Mouse (Mus musculus) kidney, postnatal 0 days (tissue): ENCODE data around the gene Ropn1l. TPM values are rescaled to one million over a fixed set of nuclear protein-coding genes. Genes with fewer than 3 reads are reported as not detected.

Experiments
- ATAC-seq: fragments of 200-750 bp; cut with Nextera tagmentation; replicated peaks from 2 replicates; pipeline ENCODE4 v1.8.0; 2017; ENCODE audit warnings: low read depth, moderate number of reproducible peaks, moderate TSS enrichment, moderate library complexity; ENCODE audit not compliant: low FRiP score
- DNase-seq: peaks from one replicate; pipeline ENCODE4 v3.0.0-alpha.2; 2016; ENCODE audit warnings: low spot score
- H3K27ac ChIP-seq: fragments of 300-500 bp; sonication (generic); 2 replicates; pipeline ENCODE4 v1.5.1; 2014; ENCODE audit warnings: mild to moderate bottlenecking
- H3K27me3 ChIP-seq: fragments of 300-500 bp; sonication (generic); 2 replicates; pipeline ENCODE4 v1.6.1; 2014; ENCODE audit warnings: low read length, mixed read lengths; ENCODE audit not compliant: insufficient read depth
- H3K36me3 ChIP-seq: fragments of 300-500 bp; sonication (generic); 2 replicates; pipeline ENCODE4 v1.6.1; 2014; ENCODE audit warnings: low read length, mixed read lengths; ENCODE audit not compliant: insufficient read depth
- H3K4me1 ChIP-seq: fragments of 300-500 bp; sonication (generic); replicated peaks from 2 replicates; pipeline ENCODE4 v1.6.1; 2014; ENCODE audit warnings: antibody characterized with exemption, low read length, mixed read lengths; ENCODE audit not compliant: insufficient read depth
- H3K4me2 ChIP-seq: fragments of 300-500 bp; sonication (generic); 2 replicates; pipeline ENCODE4 v1.6.1; 2014; ENCODE audit warnings: mild to moderate bottlenecking, low read length, moderate library complexity, mixed read lengths
- H3K4me3 ChIP-seq: fragments of 300-500 bp; sonication (generic); replicated peaks from 2 replicates; pipeline ENCODE4 v1.5.1; 2014; ENCODE audit warnings: low read depth, low read length
- H3K9ac ChIP-seq: fragments of 300-500 bp; sonication (generic); 2 replicates; pipeline ENCODE4 v1.6.1; 2014; ENCODE audit warnings: low read depth, low read length
- H3K9me3 ChIP-seq: fragments of 300-500 bp; sonication (generic); replicated peaks from 2 replicates; pipeline ENCODE4 v1.6.1; 2016; ENCODE audit warnings: low read length, inconsistent platforms, mixed read lengths
- CTCF ChIP-seq: IDR thresholded peaks from 2 replicates; pipeline ENCODE4 v1.5.1; 2016; ENCODE audit warnings: antibody characterized with exemption, low read depth, mild to moderate bottlenecking, moderate library complexity
- WGBS: fragments of 180-500 bp; shearing (Covaris S2); extraction: QIAGEN DNeasy Blood & Tissue Kit; methylation state at CpG from one replicate; pipeline ENCODE4 v1.1.7; 2014; 5-methylcytosine and 5-hydroxymethylcytosine counted together
- polyA plus RNA-seq: library from polyadenylated mRNA; unstranded; fragments of >200 nt; fragmentation: Nextera tagmentation; extraction: Ambion mirVana; gene quantifications from 2 replicates; pipeline ENCODE4 v1.2.1, GENCODE M21; 2015

Gene Ropn1l
- polyA plus RNA-seq, 1 experiment from 2014 or later: 5.8 TPM

- DNase-seq (no peak), ATAC-seq (peak; percentile 36; the same call in 1 of the 2 replicates)
- no peaks in the 10 kb centered on the region for H3K27me3 ChIP-seq
- no peak overlapping the region for H3K4me3 ChIP-seq
- H3K4me1 ChIP-seq: no peaks in the 10 kb centered on the region
- no peaks in the 10 kb centered on the region for H3K9me3 ChIP-seq
- H3K4me2 ChIP-seq: no peak overlapping the region
- H3K27ac ChIP-seq: peak overlapping the region; percentile 72
- no peaks in the 10 kb centered on the region for H3K36me3 ChIP-seq
- no peak for TF ChIP-seq CTCF
- WGBS: 77% methylated on average over 5 of the region's 5 CpGs
- H3K9ac ChIP-seq: no peak overlapping the region
Observed at GRCm38 (mm10) chr15:31406881-31407280, 46.7 kb downstream of the Ropn1l start.

- H3K4me2 ChIP-seq: no peak overlapping the region
- H3K9ac ChIP-seq: no peak overlapping the region
- H3K27ac ChIP-seq: no peak overlapping the region
- H3K36me3 ChIP-seq: no peaks in the 10 kb centered on the region
- no peaks in the 10 kb centered on the region for H3K4me1 ChIP-seq
- ATAC-seq (no peak), DNase-seq (no peak)
- H3K27me3 ChIP-seq: no peaks in the 10 kb centered on the region
- 88% methylated on average over 8 of the region's 8 CpGs for WGBS
- no peak for TF ChIP-seq CTCF
- H3K9me3 ChIP-seq: no peaks in the 10 kb centered on the region
- no peak overlapping the region for H3K4me3 ChIP-seq
Observed at GRCm38 (mm10) chr15:31404346-31404745, 49.2 kb downstream of the Ropn1l start.

- TF ChIP-seq CTCF: no peak
Observed at GRCm38 (mm10) chr15:31402200-31402892, 51.2 kb downstream of the Ropn1l start.

GRCm38 (mm10) chr15:31400974-31401373 is 52.6 kb downstream of the Ropn1l start:
- Histone ChIP-seq H3K4me3 (no peak overlapping the region), H3K36me3 (no peaks in the 10 kb centered on the region), H3K9me3 (no peaks in the 10 kb centered on the region), H3K4me1 (no peaks in the 10 kb centered on the region), H3K27ac (no peak overlapping the region), H3K9ac (no peak overlapping the region), H3K27me3 (no peaks in the 10 kb centered on the region), H3K4me2 (no peak overlapping the region)
- ATAC-seq (no peak), DNase-seq (no peak)
- TF ChIP-seq CTCF: no peak
- WGBS: 40% methylated on average over 3 of the region's 3 CpGs

More at GRCm38 (mm10) chr15:31402200-31402892, 51.2 kb downstream of the Ropn1l start:
- H3K27me3 ChIP-seq: no peaks in the 10 kb centered on the region
- H3K4me1 ChIP-seq: no peaks in the 10 kb centered on the region
- no peak overlapping the region for H3K4me2 ChIP-seq
- H3K9me3 ChIP-seq: no peaks in the 10 kb centered on the region
- DNase-seq: no peak
- 76% methylated on average over 12 of the region's 12 CpGs for WGBS
- no peak overlapping the region for H3K27ac ChIP-seq
- H3K9ac ChIP-seq: no peak overlapping the region
- ATAC-seq: no peak
- no peaks in the 10 kb centered on the region for H3K36me3 ChIP-seq
- no peak overlapping the region for H3K4me3 ChIP-seq

GRCm38 (mm10) chr15:31398769-31399168 is 54.8 kb downstream of the Ropn1l start:
- no peak overlapping the region for H3K9ac ChIP-seq
- no peak overlapping the region for H3K4me2 ChIP-seq
- ATAC-seq (no peak), DNase-seq (no peak)
- 91% methylated on average over 13 of the region's 13 CpGs for WGBS
- no peak overlapping the region for H3K27ac ChIP-seq
- H3K36me3 ChIP-seq: no peaks in the 10 kb centered on the region
- H3K4me3 ChIP-seq: no peak overlapping the region
- H3K27me3 ChIP-seq: no peaks in the 10 kb centered on the region
- no peaks in the 10 kb centered on the region for H3K4me1 ChIP-seq
- no peaks in the 10 kb centered on the region for H3K9me3 ChIP-seq
- TF ChIP-seq CTCF: no peak

- peak; percentile 44 for TF ChIP-seq CTCF
- DNase-seq (no peak), ATAC-seq (no peak)
- Histone ChIP-seq H3K27me3 (no peaks in the 10 kb centered on the region), H3K9ac (no peak overlapping the region), H3K27ac (no peak overlapping the region), H3K4me2 (no peak overlapping the region), H3K4me3 (no peak overlapping the region), H3K9me3 (no peaks in the 10 kb centered on the region), H3K36me3 (no peaks in the 10 kb centered on the region), H3K4me1 (no peaks in the 10 kb centered on the region)
- 84% methylated on average over 3 of the region's 3 CpGs for WGBS
Observed at GRCm38 (mm10) chr15:31397379-31397778, 56.2 kb downstream of the Ropn1l start.

- Histone ChIP-seq H3K27me3 (no peaks in the 10 kb centered on the region), H3K27ac (no peak overlapping the region), H3K9ac (no peak overlapping the region), H3K4me2 (no peak overlapping the region), H3K9me3 (no peaks in the 10 kb centered on the region), H3K4me1 (no peaks in the 10 kb centered on the region), H3K36me3 (no peaks in the 10 kb centered on the region), H3K4me3 (no peak overlapping the region)
- ATAC-seq (no peak), DNase-seq (no peak)
- WGBS: 64% methylated on average over 5 of the region's 5 CpGs
- TF ChIP-seq CTCF: no peak
Observed at GRCm38 (mm10) chr15:31396755-31397154, 56.8 kb downstream of the Ropn1l start.
